Mouse (Mus musculus) frontal cortex, adult 2 months (tissue): ENCODE measurements around the gene Olfml3. TPM values are rescaled to one million over a fixed set of nuclear protein-coding genes. Genes with fewer than 3 reads are reported as not detected.

Experiments used
- DNase-seq, 2 experiments: peaks; one replicate each; pipeline ENCODE4 v3.0.0; 2022; ENCODE audit warnings: low spot score in 1 of 2; ENCODE audit errors: extremely low spot score in 1 of 2
- polyA plus RNA-seq: library from polyadenylated mRNA; depleted of rRNA; stranded (reverse); fragments of >200 nt; gene quantifications from 2 replicates; pipeline ENCODE4 v1.2.3, GENCODE M21; 2012

Olfml3 gene
- polyA plus RNA-seq, 1 experiment: 14.8 TPM

DNA sequence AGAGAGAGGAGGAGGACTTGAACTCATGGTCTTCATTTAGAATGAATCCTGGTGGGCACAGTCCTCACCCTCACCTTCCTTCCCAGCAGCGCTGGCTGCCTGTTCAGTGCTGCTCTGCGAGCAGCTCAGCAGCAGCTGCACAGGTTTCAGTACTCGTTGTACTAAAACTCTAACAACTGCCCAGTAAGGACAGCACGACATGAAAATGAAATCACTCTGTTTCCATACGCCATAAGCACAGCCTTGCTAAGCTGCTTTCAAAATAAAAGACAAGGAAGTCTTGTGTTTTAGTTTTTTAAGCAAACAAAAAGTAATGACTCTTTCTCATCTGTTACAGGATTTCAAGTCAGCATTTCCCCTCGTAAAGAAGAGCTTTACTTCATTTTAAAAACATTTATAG is 5.4 kb upstream of the Olfml3 start:
- no peak for DNase-seq

DNA sequence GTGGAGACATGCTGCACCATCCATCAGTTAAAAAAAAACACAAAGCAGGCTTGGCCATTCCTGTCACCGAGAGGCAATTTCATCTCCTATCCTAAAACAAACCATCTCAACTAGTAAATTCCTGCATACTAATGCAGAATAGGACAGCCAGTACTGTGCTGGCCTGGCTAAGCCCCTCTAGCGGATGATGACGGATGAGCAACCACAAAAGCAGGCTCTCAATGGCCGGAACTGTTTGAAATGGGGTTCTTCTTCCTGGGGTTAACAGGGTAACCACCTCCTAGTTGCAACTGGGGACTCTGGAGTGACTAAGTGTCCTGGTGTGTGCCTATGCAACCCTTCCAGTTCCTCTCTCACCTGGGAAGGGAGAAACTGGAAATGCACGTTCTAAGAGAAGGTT is 2.5 kb upstream of the Olfml3 start:
- DNase-seq: no peak

DNA sequence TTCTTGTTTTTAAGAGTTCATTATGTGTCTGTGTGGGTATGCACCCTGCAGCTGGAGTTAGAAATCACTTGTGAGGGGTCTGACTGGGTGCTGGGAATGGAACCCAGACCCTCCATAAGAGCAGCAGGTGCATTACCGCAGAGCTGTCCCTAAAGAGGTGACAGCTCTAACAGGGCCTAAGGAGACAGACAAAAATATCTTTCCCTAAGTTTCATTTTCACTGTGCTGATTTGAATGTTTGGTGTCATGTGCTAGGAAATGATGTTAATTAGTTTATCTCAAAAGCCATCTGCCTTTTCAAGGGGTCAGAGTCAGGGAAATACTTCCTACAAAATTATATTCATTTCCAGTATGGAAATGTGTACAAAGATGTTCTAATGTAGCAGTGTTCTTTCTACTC is 1.5 kb upstream of the Olfml3 start, which contains the start of gene Gm10964:
Gene Gm10964 (plus strand): TSS at position 38 of the 400 bp plus-strand sequence.
- DNase-seq: no peak

DNA sequence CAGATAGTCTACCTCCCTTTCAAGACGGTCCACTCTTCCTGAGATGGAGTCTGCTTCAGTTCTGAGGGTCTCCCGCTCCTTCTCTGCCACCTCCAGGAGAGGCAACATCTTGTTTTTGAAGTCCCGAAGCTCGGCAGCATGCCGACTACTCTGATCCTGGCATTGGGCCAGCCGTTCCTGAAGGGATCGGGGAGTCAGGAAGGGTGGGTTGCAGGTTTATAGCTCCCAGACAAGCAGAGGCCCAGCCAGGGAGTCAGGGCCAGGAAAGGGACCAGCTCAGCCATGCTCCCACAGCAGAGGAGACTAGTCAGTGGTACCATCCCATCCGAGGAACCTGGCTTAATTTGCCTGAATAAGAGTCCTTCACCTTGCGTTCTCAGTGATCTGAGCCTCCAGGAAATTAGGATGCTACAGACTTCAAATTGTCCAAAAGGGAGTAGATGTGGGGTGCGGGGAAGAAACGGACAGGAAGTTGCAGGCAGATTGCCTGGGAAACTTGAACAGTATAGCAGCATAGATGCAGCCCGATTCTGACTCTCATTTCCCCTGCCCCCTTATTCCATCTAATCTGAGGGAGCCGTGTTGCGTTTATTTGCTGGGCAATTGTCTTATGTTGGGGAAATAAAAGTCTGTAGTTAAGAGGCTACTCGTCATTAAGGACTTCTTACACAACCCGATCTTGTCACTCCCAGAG is 593 bp downstream of the Olfml3 start:
- no peak for DNase-seq

DNA sequence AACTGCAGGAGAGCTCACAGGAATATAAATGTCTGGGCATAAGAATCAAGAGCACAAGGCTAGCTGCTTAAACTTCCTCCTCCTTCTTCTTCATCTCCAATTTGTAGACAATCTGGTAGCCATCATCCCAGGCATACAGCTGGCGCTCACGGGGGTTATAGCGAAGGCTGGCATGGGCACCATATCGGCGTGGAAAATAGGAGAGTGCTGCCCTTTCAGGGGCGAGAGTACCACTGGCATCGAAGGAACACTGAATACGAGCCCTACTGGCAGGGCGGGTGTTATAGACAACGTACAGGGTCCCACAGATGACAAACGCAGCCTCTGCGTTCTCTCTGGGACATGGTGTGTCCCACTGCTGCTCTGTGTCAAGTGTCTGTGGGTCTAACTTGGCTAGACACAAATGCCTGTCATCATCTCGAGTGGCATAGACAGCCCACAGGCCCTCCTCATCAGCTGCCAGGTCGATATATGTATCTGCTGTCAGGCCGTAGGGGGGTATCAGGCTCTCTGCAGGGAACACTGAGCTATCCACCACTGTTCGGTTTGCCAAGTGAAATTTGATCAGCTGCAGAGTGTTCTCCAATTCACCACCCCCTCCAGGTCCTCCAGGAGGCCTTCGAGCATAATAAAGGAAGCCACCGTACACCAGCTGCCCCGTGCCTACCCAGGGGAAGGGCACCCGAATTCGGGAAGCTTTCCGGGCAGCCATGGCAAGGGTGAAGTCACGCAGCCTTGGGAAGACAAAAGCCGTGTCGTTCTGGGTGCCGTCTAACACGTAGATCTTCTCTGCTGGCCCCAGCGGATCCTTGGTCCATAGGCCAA is 1.8 kb downstream of the Olfml3 start:
- DNase-seq: no peak

DNA sequence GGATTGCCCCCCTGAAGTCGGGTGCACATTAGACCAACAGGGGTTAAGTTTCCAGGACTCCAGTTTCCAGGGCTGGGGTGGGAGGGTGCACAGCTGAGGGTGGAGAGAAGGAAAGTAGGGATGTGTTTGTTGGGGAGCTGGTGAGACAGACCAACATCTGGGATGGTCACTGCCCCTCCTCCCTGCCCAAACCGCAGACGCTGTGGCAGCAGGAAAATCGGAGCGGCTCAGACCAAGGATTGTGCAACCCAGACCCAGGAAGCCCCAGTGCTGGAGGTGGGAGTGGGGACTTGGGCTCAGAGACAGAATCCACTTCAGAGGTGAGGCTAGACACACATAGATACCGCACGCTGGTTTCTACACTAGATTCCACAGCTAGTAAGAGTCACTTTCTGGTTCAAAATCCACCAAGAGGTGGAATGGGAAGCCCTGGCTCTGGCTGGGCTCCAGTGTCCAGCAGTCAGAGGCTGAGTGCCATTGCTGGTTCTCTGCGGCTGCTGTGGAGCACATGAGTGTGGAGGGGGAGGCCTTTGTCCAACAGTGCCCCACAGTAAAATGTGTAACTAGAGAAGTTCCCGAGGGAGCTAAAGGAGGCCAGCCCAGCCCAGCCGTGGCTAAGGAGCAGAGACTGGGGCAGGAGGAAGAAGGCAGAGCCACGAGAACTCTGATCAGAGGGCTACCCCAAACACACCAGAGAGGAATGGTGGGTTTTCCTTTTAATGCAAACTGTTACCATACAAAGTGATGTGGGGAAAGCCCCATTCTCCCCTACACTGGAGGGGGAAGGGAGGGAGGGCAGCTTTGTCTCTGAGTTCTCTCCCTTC is 2.9 kb downstream of the Olfml3 start:
- no peak for DNase-seq

DNA sequence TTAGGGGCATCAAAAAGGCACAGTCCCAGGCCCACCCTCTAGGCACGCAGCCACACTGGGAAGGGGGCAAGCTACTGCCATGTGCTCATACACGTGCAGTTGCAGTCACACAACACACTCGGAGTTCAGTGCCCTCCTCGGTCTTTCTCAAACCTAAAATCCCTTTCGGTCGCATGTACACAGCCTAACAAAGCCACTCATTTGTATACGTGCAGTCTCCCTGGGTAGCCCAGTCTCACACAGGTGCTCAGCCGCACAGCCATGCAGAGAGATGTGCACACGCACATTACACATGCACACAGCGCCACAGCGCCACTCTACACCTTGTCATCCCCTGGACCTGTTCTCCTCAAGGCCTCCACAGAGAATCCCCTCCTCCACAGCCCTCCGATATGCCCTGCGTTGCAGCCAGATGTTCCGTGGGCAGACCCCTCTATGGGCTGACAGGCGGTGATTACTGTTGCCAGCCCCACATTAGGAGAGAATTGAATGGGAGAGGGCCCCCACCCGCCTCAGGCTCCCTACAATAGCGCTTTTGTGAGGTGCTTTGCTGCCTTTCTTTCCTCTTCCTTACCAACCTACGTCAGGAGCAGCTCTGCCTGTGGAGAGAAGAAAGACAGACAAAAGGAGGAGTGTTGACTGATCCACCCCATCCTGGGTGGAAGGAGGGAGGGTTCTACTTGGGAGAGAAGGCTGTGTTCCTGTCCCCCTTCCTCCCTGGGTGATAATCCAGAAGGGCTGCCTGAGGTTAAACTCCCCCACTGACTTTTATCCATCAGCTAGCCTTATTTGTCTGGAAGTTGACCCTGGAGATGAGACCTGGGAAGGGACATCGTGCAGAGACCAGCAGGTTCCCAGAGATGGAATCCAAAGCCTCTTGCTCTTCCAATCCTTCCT is 3.8 kb downstream of the Olfml3 start:
- DNase-seq: peak in 1 of 2 experiments; percentile 66

DNA sequence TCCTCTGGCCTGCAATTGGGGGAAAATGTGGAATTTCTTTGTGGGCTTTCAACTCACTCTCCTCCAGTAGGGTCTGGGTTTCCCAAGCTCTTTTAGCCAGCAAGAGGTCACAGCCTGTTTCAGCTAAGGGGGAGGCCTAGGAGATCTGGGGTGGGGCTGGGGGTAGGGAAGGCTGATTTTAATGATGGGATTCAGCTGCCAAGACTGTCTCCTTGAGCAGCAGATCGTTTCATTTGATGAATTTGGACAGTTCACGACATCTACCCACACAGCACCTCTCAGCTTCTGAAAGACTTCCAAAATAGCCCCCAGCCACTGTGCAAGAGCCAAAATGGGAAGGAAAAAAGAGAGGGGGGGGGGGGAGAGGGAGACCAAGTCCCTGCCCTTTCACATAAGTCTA is 4.6 kb downstream of the Olfml3 start:
- no peak for DNase-seq

DNA sequence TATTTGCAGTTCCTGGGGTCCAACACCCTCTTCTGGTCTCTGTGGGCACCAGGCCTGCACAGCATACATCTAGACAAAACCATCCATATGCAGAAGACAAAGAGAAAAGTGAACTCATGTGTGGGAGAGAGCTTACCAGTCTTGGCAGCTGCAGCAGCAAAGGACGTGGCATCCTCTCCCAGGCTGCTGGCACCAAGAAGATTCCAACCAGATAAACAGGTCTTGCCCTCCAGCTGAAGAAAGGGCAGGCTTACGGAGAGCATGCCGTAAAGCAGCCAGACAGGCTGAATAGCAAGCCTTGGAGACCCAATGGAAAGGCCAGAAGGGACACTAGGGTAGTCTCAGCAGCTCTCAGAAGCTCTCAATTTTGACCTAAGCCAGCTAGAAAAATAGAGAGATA is 5.7 kb downstream of the Olfml3 start:
- DNase-seq: no peak

DNA sequence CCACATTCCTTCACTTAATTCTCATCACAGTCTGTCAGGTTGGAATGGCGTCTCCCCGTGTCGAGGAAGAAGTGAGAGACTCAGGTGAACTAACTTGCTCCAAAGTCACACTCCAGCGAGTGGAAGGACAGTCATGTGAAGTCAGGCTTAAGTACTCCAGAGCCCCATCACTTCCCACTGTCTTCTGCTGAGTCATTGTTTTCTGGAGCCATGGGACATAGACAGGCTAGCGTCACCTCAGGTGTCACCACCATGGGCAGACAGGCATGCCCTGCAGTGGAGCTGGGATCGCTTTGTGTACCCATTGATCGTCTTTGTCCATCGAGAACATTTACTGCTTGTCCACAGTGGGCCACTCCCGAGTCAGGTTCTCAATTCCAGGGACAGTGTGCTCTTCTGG is 8.0 kb downstream of the Olfml3 start:
- DNase-seq: no peak

DNA sequence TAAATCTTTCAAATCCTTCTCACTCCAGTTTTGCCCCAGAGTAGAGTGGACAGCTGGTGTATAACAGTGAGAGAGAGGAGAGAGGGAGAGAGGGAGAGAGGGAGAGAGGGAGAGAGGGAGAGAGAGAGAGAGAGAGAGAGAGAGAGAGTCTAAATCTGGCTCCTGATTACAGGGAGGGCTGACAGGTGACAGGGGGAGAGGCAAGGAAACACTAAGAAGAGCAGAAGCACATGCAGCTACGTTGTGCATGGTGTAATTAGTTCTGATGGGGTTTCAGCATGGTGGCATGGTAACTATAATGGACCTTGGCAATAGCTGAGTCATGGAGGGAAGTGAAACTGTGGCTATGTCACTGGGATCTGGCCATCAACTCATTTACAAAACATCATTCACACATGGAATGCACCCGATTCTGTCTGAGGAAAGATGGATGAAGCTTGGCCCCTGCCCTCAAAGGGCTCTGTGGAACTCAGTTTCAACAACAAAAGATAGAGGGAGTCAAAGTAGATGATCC is 9.9 kb downstream of the Olfml3 start:
- no peak for DNase-seq

DNA sequence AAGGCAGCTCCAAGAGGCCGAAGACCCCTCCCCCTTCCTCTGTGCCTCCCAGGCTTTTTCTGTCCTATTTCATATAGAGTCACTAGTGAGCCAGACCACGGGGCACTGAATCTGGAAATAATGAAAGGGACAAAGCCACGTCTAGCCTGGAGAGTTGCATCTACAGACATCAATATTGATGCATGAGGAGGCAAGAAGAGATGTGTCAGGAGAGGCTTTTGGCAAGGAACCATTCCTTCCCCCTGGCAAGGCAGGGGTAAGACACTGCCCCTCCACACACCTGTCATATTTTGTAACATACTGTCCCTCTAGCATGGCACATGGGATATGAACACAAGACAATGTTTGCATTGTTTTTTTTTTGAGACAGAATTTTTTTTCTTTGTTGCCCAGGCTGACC is 11.2 kb downstream of the Olfml3 start:
- DNase-seq: no peak

DNA sequence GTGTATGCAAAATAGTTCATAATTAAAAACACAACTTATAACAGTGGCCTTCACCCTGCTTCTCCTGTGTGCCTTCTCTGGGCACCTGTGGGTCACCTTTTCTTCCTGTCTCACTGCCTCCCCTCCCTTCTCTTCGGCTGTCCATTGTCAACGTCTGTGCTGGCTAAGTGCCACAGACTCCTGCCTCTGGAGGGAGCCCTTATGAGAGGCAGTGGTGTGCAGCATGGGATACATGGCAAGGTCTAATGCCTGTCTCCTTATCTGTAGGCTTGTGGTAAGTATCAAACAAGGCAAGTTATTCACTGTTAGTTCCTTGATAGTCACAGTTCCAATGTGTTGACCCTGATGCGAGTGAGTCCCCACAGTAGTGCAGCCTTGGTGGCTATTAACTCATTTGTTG is 13.7 kb downstream of the Olfml3 start:
- no peak for DNase-seq

DNA sequence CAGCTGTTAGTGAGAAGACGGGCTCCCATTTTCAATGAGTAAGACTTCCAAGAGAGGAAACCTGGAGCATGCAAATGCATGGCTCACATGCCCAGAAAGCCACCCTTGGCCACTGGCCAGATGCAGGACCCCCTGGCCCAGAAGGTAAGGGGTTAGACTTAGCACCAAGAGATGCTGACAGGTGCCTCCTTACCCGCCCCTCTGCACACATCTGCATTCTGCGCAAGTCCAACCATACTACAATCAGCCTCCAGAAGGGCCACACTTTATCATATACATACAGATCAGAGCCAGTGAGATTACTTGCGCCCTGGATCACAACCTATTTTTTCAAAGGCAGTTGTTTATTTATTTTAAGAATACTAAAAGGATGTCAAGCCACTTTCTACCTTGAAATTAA is 19.1 kb downstream of the Olfml3 start:
- no peak for DNase-seq

DNA sequence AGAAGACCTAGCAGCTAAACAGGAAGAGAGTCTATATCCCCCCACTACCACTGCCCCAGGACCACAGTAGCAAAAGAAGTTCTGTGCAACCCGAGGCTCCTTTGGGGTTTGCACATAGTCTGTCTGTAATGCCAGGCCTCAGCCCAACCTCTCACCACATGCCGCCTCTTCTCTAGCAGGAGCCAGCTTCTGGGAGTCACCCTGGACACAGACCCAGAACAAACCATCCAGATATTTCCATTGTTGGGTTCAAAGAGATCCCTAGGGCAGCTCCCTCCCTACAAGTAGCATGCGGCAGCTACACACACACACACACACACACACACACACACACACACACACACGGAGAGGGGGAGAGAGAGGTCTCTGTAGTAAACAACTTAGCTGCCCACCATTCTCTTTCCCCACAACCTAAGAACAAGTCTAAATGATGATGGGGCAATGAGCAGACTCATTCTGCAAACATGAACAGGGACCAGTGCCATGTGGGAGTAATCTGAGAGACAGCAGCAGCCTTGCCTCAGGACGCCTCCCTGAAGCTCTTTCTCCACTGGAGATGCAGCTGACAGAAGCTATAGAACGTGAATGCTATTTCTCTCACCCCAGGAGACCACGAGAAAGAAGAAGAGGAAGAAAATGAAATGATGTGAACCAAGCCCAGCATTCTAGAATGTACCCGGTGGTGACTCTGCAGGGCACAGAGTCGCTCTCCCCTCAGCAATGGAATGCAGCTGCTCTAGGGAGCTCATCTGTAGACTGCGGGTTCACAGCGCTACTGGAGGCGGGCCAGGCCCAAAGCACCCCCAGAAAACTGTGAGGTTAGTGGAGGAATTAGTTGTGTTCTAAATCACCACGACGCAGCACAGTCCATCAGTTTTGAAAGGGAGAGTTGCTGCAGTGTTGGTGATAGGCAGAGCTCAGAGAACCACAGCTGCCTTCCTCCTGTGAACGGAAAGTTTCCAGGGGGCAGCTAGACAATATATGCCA is 20.7 kb downstream of the Olfml3 start:
- peak in 1 of 2 experiments; percentile 50 for DNase-seq

DNA sequence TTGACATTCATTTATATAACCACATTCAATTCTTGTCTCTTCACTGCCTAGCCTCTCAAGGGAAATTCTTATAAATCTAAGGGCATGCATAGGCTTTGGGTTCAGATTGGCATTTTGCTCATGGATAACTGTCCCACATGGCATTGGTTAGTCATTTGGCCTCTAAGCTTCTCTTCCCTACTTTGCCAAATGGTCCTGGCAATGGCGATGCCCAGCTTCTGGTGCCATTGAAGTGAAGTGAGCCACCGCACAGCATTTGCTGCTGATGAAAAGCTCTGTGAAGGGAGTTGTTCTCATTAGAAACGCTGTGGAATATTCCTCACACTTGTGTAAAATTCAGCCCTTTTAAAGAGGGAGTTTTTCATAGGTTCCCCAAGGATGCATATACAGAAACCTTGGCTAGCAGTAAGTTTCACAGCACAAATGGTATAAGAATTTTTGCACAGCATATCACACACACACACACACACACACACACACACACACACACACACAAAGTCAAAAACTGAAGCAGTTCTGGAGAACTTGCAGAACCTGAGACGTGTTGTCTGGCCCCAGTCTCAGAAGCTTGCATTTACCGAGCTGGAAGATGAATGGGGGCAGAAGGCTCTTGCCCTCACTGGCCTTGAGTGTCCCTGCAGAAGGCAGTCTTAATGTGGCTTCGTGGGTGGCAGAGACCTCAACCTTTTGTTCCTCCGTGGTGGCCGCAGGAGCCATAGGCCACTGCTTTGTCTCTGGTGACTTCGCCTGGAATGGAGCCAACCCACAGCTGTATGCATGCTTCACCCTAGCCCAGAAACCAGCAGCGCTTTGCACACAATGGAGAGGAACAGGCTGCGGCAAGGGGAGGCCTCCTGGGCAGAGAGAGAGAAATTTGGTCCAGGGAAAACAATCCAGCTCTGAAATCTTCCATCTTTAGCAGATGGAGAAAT is 21.8 kb downstream of the Olfml3 start:
- no peak for DNase-seq

DNA sequence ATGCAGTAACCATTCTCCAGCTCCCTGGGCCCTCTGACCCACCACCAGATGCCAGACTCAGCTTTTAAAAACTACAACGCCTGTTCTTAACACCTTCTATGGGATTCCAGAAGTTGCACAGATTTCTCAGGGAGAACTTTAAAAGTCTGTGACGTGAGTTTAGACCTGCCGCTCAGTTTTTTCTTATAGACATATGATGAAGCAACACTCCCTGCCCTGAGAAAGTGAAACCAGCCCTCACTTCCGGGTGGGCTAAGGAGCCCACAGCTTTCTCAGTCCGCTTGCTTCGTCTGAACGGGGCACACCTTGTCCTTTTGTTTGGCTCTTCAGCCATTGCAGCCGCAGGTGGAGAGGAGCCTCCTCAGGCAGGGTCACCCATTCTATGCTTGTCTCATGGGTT is 22.9 kb downstream of the Olfml3 start:
- no peak for DNase-seq
